Comparison of ENCODE assay signal across 11 mouse cellular contexts in the genomic region with DNA sequence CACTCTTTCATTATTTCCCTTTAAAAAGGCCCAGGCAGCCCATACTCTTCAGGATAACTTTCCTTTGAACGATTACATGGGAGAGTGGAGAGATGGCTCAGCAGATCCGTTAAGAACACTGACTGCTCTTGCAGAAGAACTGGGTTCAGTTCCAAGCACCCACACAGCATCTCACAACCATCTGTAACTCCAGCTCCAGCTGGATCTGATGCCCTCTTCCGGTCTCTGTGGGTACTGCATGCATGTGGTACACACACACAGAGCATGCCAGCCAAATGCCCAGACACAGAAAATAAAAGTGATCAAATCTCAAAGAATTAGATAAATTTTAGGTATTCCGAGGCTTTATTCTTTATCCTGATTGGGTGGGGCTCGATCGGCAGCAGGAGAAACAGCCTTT.
A peak's percentile ranks its signal among the peaks of the same experiment; 100 is the strongest.
DNase-seq lines count a peak whose midpoint lies in the region; ATAC-seq and TF ChIP-seq lines count a peak whose summit lies in the region.
"Had no signal": no experiment of that assay in that cellular context is flagged by ENCODE, and none has a peak within 500 bp of the region (broad histone marks: within the 10 kb centered on the region; RNA-seq: fewer than 3 reads in every experiment).

No protein-coding gene starts in this region.

- ATAC-seq in kidney, embryonic 14.5 days (ENCODE audit: low FRiP score, low TSS enrichment), result no peak
- no peak for ATAC-seq in neural tube, embryonic 13.5 days (ENCODE audit: low read depth)
- ATAC-seq in hindbrain, postnatal 0 days, result no peak
- ATAC-seq: intestine, embryonic 15.5 days had no signal

- H3K27ac ChIP-seq in cerebellum, adult 2 months (ENCODE audit: insufficient read depth, low read length), result no peak overlapping the region
- no peak overlapping the region for H3K27ac ChIP-seq in kidney, adult 2 months (ENCODE audit: insufficient read depth, low read depth, low read length)
- H3K27ac ChIP-seq in kidney, embryonic 14.5 days (ENCODE audit: low read depth, low read length), result no peak overlapping the region
- peak overlapping the region; percentile 79 for H3K27ac ChIP-seq in neural tube, embryonic 13.5 days (replicated peaks)
- H3K27ac ChIP-seq in hindbrain, postnatal 0 days, result peak overlapping the region; percentile 12; the same call in 1 of the 2 replicates
- H3K27ac ChIP-seq: heart, embryonic 15.5 days; intestine, embryonic 15.5 days had no signal

- H3K4me2 ChIP-seq in kidney, embryonic 14.5 days (replicated peaks; ENCODE audit: low read depth, low read length), result no peak overlapping the region
- H3K4me2 ChIP-seq in neural tube, embryonic 13.5 days, result no peak overlapping the region
- no peak overlapping the region for H3K4me2 ChIP-seq in hindbrain, postnatal 0 days (ENCODE audit: low read depth, low read length)
- H3K4me2 ChIP-seq: heart, embryonic 15.5 days; intestine, embryonic 15.5 days had no signal

- DNase-seq in cerebellum, adult 2 months, result no peak
- no peak for DNase-seq in cerebellum, adult 11-12 months
- no peak for DNase-seq in kidney, adult 2 months
- DNase-seq in neural tube, embryonic 10.5 days (ENCODE audit: extremely low spot score, low spot score), result no peak
- DNase-seq in hindbrain, postnatal 0 days (ENCODE audit: low spot score), result no peak
- DNase-seq in spleen, adult 18-20 months, result no peak
- DNase-seq: layer of hippocampus, adult 9-11 months had no signal

- 0 out of 2 replicates have a peak, but pooled peaks have one; percentile 16 for TF ChIP-seq CTCF in cerebellum, adult 2 months (IDR thresholded peaks at IDR 0.05; ENCODE audit: borderline replicate concordance, insufficient read depth, low read depth, low read length)
- TF ChIP-seq CTCF in kidney, adult 2 months (conservative IDR thresholded peaks at IDR 0.05; ENCODE audit: insufficient read depth, insufficient read length, low read depth, low read length), result 0 out of 2 replicates have a peak, but pooled peaks have one; percentile 19
- TF ChIP-seq CTCF in hindbrain, postnatal 0 days (IDR thresholded peaks at IDR 0.05; ENCODE audit: low read depth), result peak; percentile 37

- no peaks in the 10 kb centered on the region for H3K9me3 ChIP-seq in kidney, embryonic 14.5 days (ENCODE audit: control insufficient read depth, low read length)
- H3K9me3 ChIP-seq in neural tube, embryonic 13.5 days, result no peaks in the 10 kb centered on the region
- H3K9me3 ChIP-seq in hindbrain, postnatal 0 days (ENCODE audit: low read length), result no peaks in the 10 kb centered on the region
- H3K9me3 ChIP-seq: heart, embryonic 15.5 days; intestine, embryonic 15.5 days had no signal

- no peaks in the 10 kb centered on the region for H3K27me3 ChIP-seq in cerebellum, adult 2 months (ENCODE audit: control insufficient read depth, insufficient read depth, low read length)
- H3K27me3 ChIP-seq in kidney, adult 2 months (replicated peaks; ENCODE audit: control insufficient read depth, insufficient read depth, low read length), result no peaks in the 10 kb centered on the region
- H3K27me3 ChIP-seq in kidney, embryonic 14.5 days (ENCODE audit: control insufficient read depth, insufficient read depth, low read length), result no peaks in the 10 kb centered on the region
- H3K27me3 ChIP-seq in neural tube, embryonic 13.5 days, result no peaks in the 10 kb centered on the region
- no peaks in the 10 kb centered on the region for H3K27me3 ChIP-seq in hindbrain, postnatal 0 days (ENCODE audit: insufficient read depth, low read length)
- H3K27me3 ChIP-seq: heart, embryonic 15.5 days; intestine, embryonic 15.5 days had no signal

- peaks cover 9% of the 10 kb centered on the region for H3K4me1 ChIP-seq in cerebellum, adult 2 months (ENCODE audit: control insufficient read depth, insufficient read depth, low read length)
- H3K4me1 ChIP-seq in kidney, adult 2 months (ENCODE audit: control insufficient read depth, insufficient read depth, low read length), result no peaks in the 10 kb centered on the region
- no peaks in the 10 kb centered on the region for H3K4me1 ChIP-seq in kidney, embryonic 14.5 days (ENCODE audit: control insufficient read depth, insufficient read depth, low read length)
- peaks cover 20% of the 10 kb centered on the region for H3K4me1 ChIP-seq in neural tube, embryonic 13.5 days (replicated peaks)
- no peaks in the 10 kb centered on the region for H3K4me1 ChIP-seq in hindbrain, postnatal 0 days (ENCODE audit: insufficient read depth, low read length)
- H3K4me1 ChIP-seq: intestine, embryonic 15.5 days had no signal

- no peak for TF ChIP-seq POLR2A in cerebellum, adult 2 months (IDR thresholded peaks at IDR 0.05; ENCODE audit: borderline replicate concordance, insufficient read depth, low read length)
- TF ChIP-seq POLR2A in kidney, adult 2 months (IDR thresholded peaks at IDR 0.05; ENCODE audit: low read depth, low read length), result no peak

- H3K36me3 ChIP-seq in kidney, adult 2 months (ENCODE audit: control insufficient read depth, insufficient read depth, low read length), result no peaks in the 10 kb centered on the region
- peaks cover 39% of the 10 kb centered on the region for H3K36me3 ChIP-seq in kidney, embryonic 14.5 days (ENCODE audit: control insufficient read depth, insufficient read depth, low read length)
- peaks cover 74% of the 10 kb centered on the region for H3K36me3 ChIP-seq in neural tube, embryonic 13.5 days
- H3K36me3 ChIP-seq in hindbrain, postnatal 0 days (ENCODE audit: insufficient read depth, low read length), result peaks cover 35% of the 10 kb centered on the region

- WGBS in cerebellum, adult 2 months, result 84% methylated on average over 6 of the region's 6 CpGs
- WGBS in kidney, adult 2 months, result 89% methylated on average over 6 of the region's 6 CpGs
- WGBS in kidney, embryonic 14.5 days, result 96% methylated on average over 6 of the region's 6 CpGs
- 92% methylated on average over 6 of the region's 6 CpGs for WGBS in neural tube, embryonic 13.5 days
- WGBS in hindbrain, postnatal 0 days, result 94% methylated on average over 6 of the region's 6 CpGs

- H3K9ac ChIP-seq in kidney, embryonic 14.5 days (ENCODE audit: low read depth, low read length), result no peak overlapping the region
- H3K9ac ChIP-seq in neural tube, embryonic 13.5 days, result no peak overlapping the region
- no peak overlapping the region for H3K9ac ChIP-seq in hindbrain, postnatal 0 days (replicated peaks; ENCODE audit: low read length)
- H3K9ac ChIP-seq: heart, embryonic 15.5 days; intestine, embryonic 15.5 days had no signal

- H3K4me3 ChIP-seq in cerebellum, adult 2 months (replicated peaks; ENCODE audit: insufficient read depth, low read depth, low read length), result no peak overlapping the region
- no peak overlapping the region for H3K4me3 ChIP-seq in kidney, adult 2 months (ENCODE audit: insufficient read depth, low read depth, low read length)
- no peak overlapping the region for H3K4me3 ChIP-seq in kidney, embryonic 14.5 days (ENCODE audit: low read length)
- H3K4me3 ChIP-seq in neural tube, embryonic 13.5 days, result no peak overlapping the region
- H3K4me3 ChIP-seq in hindbrain, postnatal 0 days (ENCODE audit: low read length), result no peak overlapping the region
- H3K4me3 ChIP-seq: heart, embryonic 15.5 days; intestine, embryonic 15.5 days had no signal

Comparison
In these comparisons a context has a peak if more than half of its experiments do, and no peak if none do; other contexts are left out.
1. H3K27ac ChIP-seq: peak in neural tube, embryonic 13.5 days (single experiment) and hindbrain, postnatal 0 days (single experiment); none in cerebellum, adult 2 months (single experiment), kidney, adult 2 months (single experiment) and kidney, embryonic 14.5 days (single experiment).
2. Peak in every context shown above with its lines, with median percentiles within 50 percentile points of each other: CTCF ChIP-seq.